Mouse (Mus musculus) CH12.LX (cell line): ENCODE data around the gene Tmem237.

Experiments used
- CTCF ChIP-seq, 2 experiments: IDR thresholded peaks in 1 of 2; conservative IDR thresholded peaks in 1 of 2; 2 replicates each; pipeline ENCODE4 v1.5.1; 2011 to 2012; ENCODE audit warnings: low read depth in 2 of 2, low read length in 2 of 2, improper control_type of control experiment in 1 of 2, inconsistent platforms in 1 of 2, mild to moderate bottlenecking in 1 of 2, moderate library complexity in 1 of 2
- MAX ChIP-seq: IDR thresholded peaks from 2 replicates; pipeline ENCODE4 v1.6.1; 2011; ENCODE audit warnings: low read length, improper control_type of control experiment
- ZKSCAN1 ChIP-seq: IDR thresholded peaks from 2 replicates; pipeline ENCODE4 v1.6.1; 2012; ENCODE audit warnings: low read depth, inconsistent platforms, low read length, improper control_type of control experiment, borderline replicate concordance

DNA sequence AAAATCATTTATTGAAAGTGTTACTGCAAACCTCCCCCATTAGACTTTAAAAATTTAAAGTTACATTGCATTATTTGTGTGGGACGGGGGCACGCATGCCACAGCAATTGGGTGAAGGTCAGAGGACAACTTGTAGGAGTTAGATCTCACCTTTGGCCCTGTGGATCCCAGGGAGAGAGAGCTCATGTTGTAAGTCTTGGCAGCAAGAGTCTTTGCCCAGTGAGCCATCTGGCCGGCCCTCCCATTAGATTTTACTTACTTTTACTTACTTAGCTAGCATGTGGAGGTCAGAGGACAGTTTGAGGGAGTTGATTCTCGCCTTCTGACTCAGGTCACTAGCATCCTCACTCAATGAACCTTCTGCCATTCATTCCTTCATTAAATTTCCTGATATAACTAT, 37.6 kb upstream of the Tmem237 start:
- no peak for TF ChIP-seq MAX
- TF ChIP-seq ZKSCAN1, result no peak
- TF ChIP-seq CTCF (conservative IDR thresholded peaks at IDR 0.05 in 1 of 2, IDR thresholded peaks at IDR 0.05 in 1 of 2; ENCODE audit: low read depth in 2 of 2, low read length in 2 of 2), result no peak
